Mouse (Mus musculus) G1E (cell line): Measurements from ENCODE around the gene Igflr1. TPM values are rescaled to one million over a fixed set of nuclear protein-coding genes. Genes with fewer than 3 reads are reported as not detected.

ENCODE experiments used
- ATAC-seq: 2 replicates; pipeline ENCODE4 v1.8.0; 2016; ENCODE audit warnings: mild to moderate bottlenecking; ENCODE audit not compliant: insufficient number of reproducible peaks, poor library complexity, low FRiP score, severe bottlenecking; ENCODE audit errors: extremely low read depth
- DNase-seq: peaks from one replicate; pipeline ENCODE4 v3.0.0; 2012; ENCODE audit warnings: low spot score
- H3K27me3 ChIP-seq: 2 replicates; pipeline ENCODE4 v1.6.1; 2012; ENCODE audit warnings: mild to moderate bottlenecking, low read length, inconsistent platforms; ENCODE audit not compliant: insufficient read depth
- H3K36me3 ChIP-seq: replicated peaks from 2 replicates; pipeline ENCODE3; 2012; ENCODE audit warnings: mild to moderate bottlenecking, inconsistent platforms
- H3K4me1 ChIP-seq: 2 replicates; pipeline ENCODE4 v1.6.1; 2012; ENCODE audit warnings: low read depth, low read length, inconsistent platforms, mixed read lengths; ENCODE audit not compliant: insufficient read depth
- H3K4me3 ChIP-seq: 2 replicates; pipeline ENCODE4 v1.5.1; 2012; ENCODE audit warnings: low read depth, mild to moderate bottlenecking, inconsistent platforms, low read length, moderate library complexity, mixed read lengths
- H3K9me3 ChIP-seq: replicated peaks from 2 replicates; pipeline ENCODE4 v1.6.1; 2012; ENCODE audit warnings: inconsistent platforms
- CTCF ChIP-seq: IDR thresholded peaks from 2 replicates; pipeline ENCODE4 v1.5.1; 2012; ENCODE audit warnings: low read depth, low read length, inconsistent platforms, mixed read lengths
- GATA1 ChIP-seq: IDR thresholded peaks from 2 replicates; pipeline ENCODE4 v1.6.1; 2012; ENCODE audit warnings: borderline replicate concordance, low read length, inconsistent platforms, mixed read lengths
- GATA2 ChIP-seq: IDR thresholded peaks from 2 replicates; pipeline ENCODE4 v1.6.1; 2012; ENCODE audit warnings: low read depth, low read length, inconsistent platforms, borderline replicate concordance
- POLR2AphosphoS5 ChIP-seq: IDR thresholded peaks from 2 replicates; pipeline ENCODE4 v1.6.1; 2012; ENCODE audit warnings: low read depth, low read length, inconsistent platforms; ENCODE audit not compliant: insufficient replicate concordance
- TAL1 ChIP-seq: conservative IDR thresholded peaks from 2 replicates; pipeline ENCODE4 v1.6.1; 2012; ENCODE audit warnings: low read depth, low read length, inconsistent platforms, mixed read lengths
- polyA plus RNA-seq: library from polyadenylated mRNA; stranded (reverse); fragments of >175 nt; gene quantifications from 2 replicates; pipeline ENCODE4 v1.2.3, GENCODE M21; 2012
- total RNA-seq, 2 experiments: library from RNA; stranded (forward) in 1 of 2; stranded (reverse) in 1 of 2; fragments of 200-1000 nt in 1 of 2; fragments of >200 nt in 1 of 2; fragmentation: Nextera tagmentation in 1 of 2; gene quantifications; 2 replicates each; pipeline ENCODE4 v1.2.3; 2014 to 2017

Gene Igflr1
- total and polyA plus RNA-seq, 3 experiments: 6.3 TPM; not detected in 2

DNA sequence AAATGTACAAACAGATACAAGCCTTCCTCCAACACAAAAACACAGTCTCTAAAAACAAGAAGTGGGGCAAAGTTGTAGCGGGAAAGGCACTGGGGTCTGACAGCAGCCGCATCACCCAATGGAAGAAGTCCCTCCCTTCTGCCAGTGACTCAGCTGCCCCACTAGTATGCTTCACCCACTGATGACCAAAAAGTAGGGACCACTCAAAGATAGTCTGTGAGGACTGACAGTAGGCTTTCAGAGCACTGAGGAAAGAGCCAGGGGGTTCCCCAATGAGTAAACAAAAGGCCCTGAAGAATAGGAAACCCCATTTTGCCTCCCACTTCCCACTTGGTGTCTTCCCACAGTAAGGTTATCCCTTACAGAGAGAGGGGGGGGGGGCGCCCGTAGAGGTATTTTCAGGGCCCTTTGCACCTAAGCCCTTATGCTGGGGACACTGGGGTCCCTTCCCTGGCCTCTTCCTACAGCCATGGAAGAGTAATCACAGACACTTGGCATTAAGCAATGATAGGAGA, 29.3 kb downstream of the Igflr1 start:
- Histone ChIP-seq H3K36me3 (peaks cover 6% of the 10 kb centered on the region), H3K4me1 (peaks cover 25% of the 10 kb centered on the region), H3K27me3 (peaks cover 50% of the 10 kb centered on the region), H3K9me3 (no peaks in the 10 kb centered on the region), H3K4me3 (no peak overlapping the region)
- no peak for ATAC-seq
- no peak for TF ChIP-seq TAL1
- no peak for TF ChIP-seq GATA1
- no peak for TF ChIP-seq POLR2AphosphoS5
- TF ChIP-seq GATA2: no peak
- TF ChIP-seq CTCF: no peak
- DNase-seq: no peak

DNA sequence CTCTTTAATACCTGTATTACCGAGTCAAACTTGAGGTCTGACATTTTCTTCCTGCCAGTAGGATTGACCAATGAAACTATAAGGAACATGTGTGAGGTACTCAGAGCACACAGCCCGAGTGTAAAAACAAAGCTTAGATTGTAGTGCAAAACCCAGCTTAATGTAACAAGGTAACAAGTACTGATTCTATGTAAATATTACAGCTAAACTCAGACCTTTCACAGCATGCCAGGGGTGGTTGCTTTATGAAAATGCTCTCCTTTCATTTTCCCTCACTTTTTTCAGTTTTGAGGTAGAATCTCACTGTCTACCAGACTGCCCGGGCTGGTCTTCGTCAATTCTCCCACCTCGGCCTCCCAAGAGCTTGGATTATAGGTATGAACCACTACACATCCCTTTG, 30.9 kb downstream of the Igflr1 start:
- H3K9me3 ChIP-seq: no peaks in the 10 kb centered on the region
- H3K36me3 ChIP-seq: peaks cover under 1% of the 10 kb centered on the region
- no peak for TF ChIP-seq GATA2
- no peak for TF ChIP-seq TAL1
- TF ChIP-seq POLR2AphosphoS5: no peak
- no peak for TF ChIP-seq CTCF
- peaks cover 29% of the 10 kb centered on the region for H3K4me1 ChIP-seq
- no peak for DNase-seq
- no peak overlapping the region for H3K4me3 ChIP-seq
- ATAC-seq: no peak
- H3K27me3 ChIP-seq: peaks cover 52% of the 10 kb centered on the region

DNA sequence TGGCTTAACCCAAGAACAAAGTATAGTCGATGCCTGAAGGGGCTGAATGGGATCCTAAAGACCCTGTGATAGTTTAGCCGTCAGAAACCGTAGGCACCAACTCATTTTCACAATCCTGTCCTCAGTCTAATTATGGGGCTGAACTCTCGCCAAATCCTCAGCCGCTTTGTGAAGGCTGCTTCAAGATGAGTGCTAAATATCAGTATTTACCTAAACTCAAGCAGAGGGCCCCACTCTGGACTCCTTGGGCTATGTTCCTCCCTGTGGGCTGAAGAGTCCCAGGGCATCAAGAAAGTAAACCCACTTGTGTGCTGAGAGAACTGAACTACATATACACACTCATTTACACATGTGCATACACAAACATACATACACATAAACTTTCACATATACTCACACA, 31.6 kb downstream of the Igflr1 start:
- no peaks in the 10 kb centered on the region for H3K9me3 ChIP-seq
- H3K36me3 ChIP-seq: no peaks in the 10 kb centered on the region
- ATAC-seq (no peak), DNase-seq (no peak)
- no peak overlapping the region for H3K4me3 ChIP-seq
- TF ChIP-seq CTCF (no peak), TAL1 (no peak), GATA1 (no peak), GATA2 (no peak), POLR2AphosphoS5 (no peak)
- peaks cover 52% of the 10 kb centered on the region for H3K27me3 ChIP-seq
- peaks cover 29% of the 10 kb centered on the region for H3K4me1 ChIP-seq

- DNase-seq: no peak
- ATAC-seq: no peak
- no peak for TF ChIP-seq POLR2AphosphoS5
- TF ChIP-seq CTCF: no peak
- TF ChIP-seq GATA2: no peak
- TF ChIP-seq GATA1: no peak
- no peak for TF ChIP-seq TAL1
- H3K4me1 ChIP-seq: peaks cover 20% of the 10 kb centered on the region
- peaks cover 48% of the 10 kb centered on the region for H3K27me3 ChIP-seq
- H3K36me3 ChIP-seq: peaks cover 8% of the 10 kb centered on the region
- peak within 1 kb of the TSS; percentile 25; the same call in 1 of the 2 replicates for H3K4me3 ChIP-seq
- no peaks in the 10 kb centered on the region for H3K9me3 ChIP-seq
These were observed 33.6 kb downstream of the Igflr1 start, which contains the start of gene Zbtb32 for GRCm38 (mm10) chr7:30598786-30599185. Gene Zbtb32, minus strand, starts transcription at chr7:30598909.

DNA sequence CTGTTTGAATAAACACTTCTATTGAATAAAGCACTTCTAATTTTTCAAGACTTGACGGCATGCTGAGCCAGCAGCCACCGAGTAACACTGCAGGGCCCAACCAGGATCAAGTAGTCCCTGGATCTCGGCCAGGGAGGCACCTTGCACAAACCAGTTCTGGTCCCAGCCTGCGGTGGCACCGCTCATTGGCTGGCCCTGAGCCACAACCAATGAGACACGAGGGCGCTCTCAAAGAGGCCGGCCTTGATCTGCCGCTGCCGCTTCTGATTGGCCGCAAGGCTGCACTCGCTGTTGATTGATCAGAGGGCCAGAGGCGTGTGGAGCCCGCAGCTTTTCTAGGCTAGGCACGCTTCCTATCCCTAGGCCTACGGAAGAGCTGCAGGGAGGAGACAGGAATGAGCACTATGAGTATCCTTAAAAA, 34.7 kb downstream of the Igflr1 start:
- peak; percentile 93 for DNase-seq
- Histone ChIP-seq H3K36me3 (peaks cover 10% of the 10 kb centered on the region), H3K4me3 (peak overlapping the region; percentile 25; the same call in 1 of the 2 replicates)

GRCm38 (mm10) chr7:30600651-30601050, 35.4 kb downstream of the Igflr1 start:
- H3K36me3 ChIP-seq: peaks cover 12% of the 10 kb centered on the region
- ATAC-seq (no peak), DNase-seq (no peak)
- no peak overlapping the region for H3K4me3 ChIP-seq
- H3K9me3 ChIP-seq: no peaks in the 10 kb centered on the region
- TF ChIP-seq TAL1: no peak
- no peak for TF ChIP-seq GATA1
- no peak for TF ChIP-seq POLR2AphosphoS5
- no peak for TF ChIP-seq CTCF
- no peak for TF ChIP-seq GATA2
- peaks cover 32% of the 10 kb centered on the region for H3K27me3 ChIP-seq
- peaks cover 14% of the 10 kb centered on the region for H3K4me1 ChIP-seq

More for the DNA sequence above, 34.7 kb downstream of the Igflr1 start:
- Histone ChIP-seq H3K9me3 (no peaks in the 10 kb centered on the region), H3K27me3 (peaks cover 39% of the 10 kb centered on the region), H3K4me1 (peaks cover 14% of the 10 kb centered on the region)
- ATAC-seq: peak; percentile 96
- TF ChIP-seq POLR2AphosphoS5 (no peak), CTCF (no peak), GATA1 (no peak), GATA2 (no peak), TAL1 (no peak)
